Mouse (Mus musculus) liver, embryonic 16.5 days (tissue): Measurements from ENCODE around the gene Ntng2. TPM values are rescaled to one million over a fixed set of nuclear protein-coding genes. Genes with fewer than 3 reads are reported as not detected.

Source experiments
- ATAC-seq: fragments of 200-750 bp; cut with Nextera tagmentation; 2 replicates; pipeline ENCODE4 v1.8.0; 2017; ENCODE audit warnings: low read depth, mild to moderate bottlenecking, moderate number of reproducible peaks, moderate library complexity
- H3K27ac ChIP-seq: fragments of 300-500 bp; sonication (generic); 2 replicates; pipeline ENCODE4 v1.5.1; 2014; ENCODE audit warnings: mild to moderate bottlenecking, low read length
- H3K27me3 ChIP-seq: fragments of 300-500 bp; sonication (generic); 2 replicates; pipeline ENCODE4 v1.6.1; 2014; ENCODE audit warnings: low read depth, low read length, mixed read lengths; ENCODE audit not compliant: control insufficient read depth, insufficient read depth
- H3K36me3 ChIP-seq: fragments of 300-500 bp; sonication (generic); 2 replicates; pipeline ENCODE4 v1.6.1; 2014; ENCODE audit warnings: mild to moderate bottlenecking; ENCODE audit not compliant: control insufficient read depth, insufficient read depth
- H3K4me1 ChIP-seq: fragments of 300-500 bp; sonication (generic); 2 replicates; pipeline ENCODE4 v1.6.1; 2014; ENCODE audit warnings: low read depth, low read length, mixed read lengths; ENCODE audit not compliant: control insufficient read depth
- H3K4me2 ChIP-seq: fragments of 300-500 bp; sonication (generic); 2 replicates; pipeline ENCODE4 v1.6.1; 2014; ENCODE audit warnings: low read depth, low read length, mixed read lengths
- H3K4me3 ChIP-seq: fragments of 300-500 bp; sonication (generic); 2 replicates; pipeline ENCODE4 v1.5.1; 2014; ENCODE audit warnings: low read depth, mild to moderate bottlenecking, low read length
- H3K9ac ChIP-seq: fragments of 300-500 bp; sonication (generic); 2 replicates; pipeline ENCODE4 v1.6.1; 2014; ENCODE audit warnings: low read depth, low read length
- H3K9me3 ChIP-seq: fragments of 300-500 bp; sonication (generic); replicated peaks from 2 replicates; pipeline ENCODE4 v1.6.1; 2016; ENCODE audit warnings: low read length; ENCODE audit not compliant: control insufficient read depth
- WGBS: fragments of 180-500 bp; shearing (Covaris S2); extraction: QIAGEN DNeasy Blood & Tissue Kit; methylation state at CpG from one replicate; pipeline ENCODE4 v1.1.7; 2014; ENCODE audit not compliant: insufficient replicate concordance; 5-methylcytosine and 5-hydroxymethylcytosine counted together
- polyA plus RNA-seq: library from polyadenylated mRNA; unstranded; fragments of >200 nt; fragmentation: Nextera tagmentation; extraction: Ambion mirVana; gene quantifications from 2 replicates; pipeline ENCODE4 v1.2.1, GENCODE M21; 2015

The Ntng2 gene
- polyA plus RNA-seq, 1 experiment from 2014 or later = 0.39 TPM

DNA sequence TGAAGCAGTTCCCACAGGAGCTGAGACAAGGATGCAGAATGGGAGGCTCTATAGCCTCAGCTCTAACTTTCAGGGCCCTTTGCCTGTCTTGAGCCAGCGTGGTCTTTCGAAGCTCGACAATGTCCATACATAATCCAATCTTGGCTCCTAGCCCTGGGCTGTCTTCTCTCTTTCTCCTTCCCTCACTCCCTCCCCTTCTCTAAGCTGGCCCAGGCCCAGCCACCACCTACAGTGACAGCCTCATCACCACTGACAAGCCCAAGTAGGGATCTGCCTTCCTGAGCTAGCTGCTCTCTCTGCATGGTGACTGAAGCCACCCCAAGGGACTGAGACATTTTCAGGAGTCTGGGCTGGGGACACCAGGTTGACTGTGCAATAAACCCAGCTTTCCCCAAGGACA is 6.5 kb downstream of the Ntng2 start:
- no peak for ATAC-seq

GRCm38 (mm10) chr2:29245341-29245779 is 7.4 kb downstream of the Ntng2 start:
- H3K9me3 ChIP-seq = no peaks in the 10 kb centered on the region
- no peak overlapping the region for H3K4me2 ChIP-seq
- H3K27ac ChIP-seq = no peak overlapping the region
- ATAC-seq = no peak
- 18% methylated on average over 10 of the region's 10 CpGs for WGBS
- H3K36me3 ChIP-seq = no peaks in the 10 kb centered on the region
- H3K27me3 ChIP-seq = peaks cover 29% of the 10 kb centered on the region
- H3K4me3 ChIP-seq = no peak overlapping the region
- H3K9ac ChIP-seq = no peak overlapping the region
- no peaks in the 10 kb centered on the region for H3K4me1 ChIP-seq

More for the DNA sequence above, 6.5 kb downstream of the Ntng2 start:
- Histone ChIP-seq H3K36me3 (no peaks in the 10 kb centered on the region), H3K4me2 (no peak overlapping the region), H3K4me1 (peaks cover 2% of the 10 kb centered on the region), H3K4me3 (no peak overlapping the region), H3K27ac (no peak overlapping the region), H3K9ac (no peak overlapping the region), H3K27me3 (peaks cover 38% of the 10 kb centered on the region), H3K9me3 (no peaks in the 10 kb centered on the region)
- 68% methylated on average over 3 of the region's 3 CpGs for WGBS

DNA sequence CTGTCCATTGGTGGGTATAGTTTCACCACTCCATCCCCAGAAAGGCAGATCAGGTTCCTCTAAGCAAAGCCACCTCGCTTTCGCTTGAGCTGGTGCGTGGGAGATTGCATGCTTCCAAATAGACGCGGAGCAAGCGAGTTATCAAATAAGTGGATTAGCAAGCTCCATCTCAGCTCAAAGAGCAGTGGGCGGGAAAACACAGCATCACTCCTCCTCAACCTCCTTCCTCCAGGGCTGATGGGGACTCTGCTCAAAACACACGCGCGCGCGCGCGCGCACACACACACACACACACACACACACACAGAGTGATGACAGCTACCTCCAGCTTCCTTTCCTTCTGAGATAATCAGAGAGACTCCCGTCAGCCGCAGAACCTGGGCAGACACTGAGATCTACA is 13.5 kb downstream of the Ntng2 start:
- Histone ChIP-seq H3K4me2 (no peak overlapping the region), H3K27me3 (peaks cover 6% of the 10 kb centered on the region), H3K27ac (no peak overlapping the region), H3K4me3 (no peak overlapping the region), H3K4me1 (no peaks in the 10 kb centered on the region), H3K9me3 (no peaks in the 10 kb centered on the region), H3K36me3 (no peaks in the 10 kb centered on the region), H3K9ac (no peak overlapping the region)
- ATAC-seq = no peak
- 63% methylated on average over 17 of the region's 17 CpGs for WGBS

GRCm38 (mm10) chr2:29237623-29238022 is 15.2 kb downstream of the Ntng2 start:
- 14% methylated on average over 4 of the region's 4 CpGs for WGBS
- Histone ChIP-seq H3K36me3 (no peaks in the 10 kb centered on the region), H3K4me3 (no peak overlapping the region), H3K4me2 (no peak overlapping the region), H3K9ac (no peak overlapping the region), H3K27ac (no peak overlapping the region), H3K27me3 (peaks cover 6% of the 10 kb centered on the region), H3K4me1 (no peaks in the 10 kb centered on the region), H3K9me3 (no peaks in the 10 kb centered on the region)
- ATAC-seq = no peak

DNA sequence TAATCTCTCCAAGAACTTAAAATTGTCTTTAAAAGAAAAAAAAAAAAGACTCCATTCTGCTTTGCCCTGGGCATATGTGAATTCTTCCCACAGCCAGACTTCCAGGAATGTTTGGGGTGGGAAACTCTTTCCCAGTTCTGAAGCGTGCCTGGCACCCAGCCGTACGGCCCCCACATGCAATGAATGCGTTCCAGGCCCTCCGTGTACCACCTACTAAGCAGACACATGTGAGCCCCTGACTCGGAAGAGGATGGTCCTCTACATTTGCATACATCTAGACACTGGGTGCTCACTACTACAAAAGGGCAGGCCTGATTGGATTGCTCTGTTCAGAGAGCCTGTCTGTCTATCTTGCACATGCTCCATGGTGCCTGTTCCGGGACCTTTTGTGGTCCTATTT is 17.0 kb downstream of the Ntng2 start:
- peaks cover 6% of the 10 kb centered on the region for H3K27me3 ChIP-seq
- H3K27ac ChIP-seq = no peak overlapping the region
- 70% methylated on average over 7 of the region's 7 CpGs for WGBS
- ATAC-seq = no peak
- H3K36me3 ChIP-seq = no peaks in the 10 kb centered on the region
- H3K4me3 ChIP-seq = no peak overlapping the region
- H3K4me1 ChIP-seq = no peaks in the 10 kb centered on the region
- no peak overlapping the region for H3K9ac ChIP-seq
- no peaks in the 10 kb centered on the region for H3K9me3 ChIP-seq
- no peak overlapping the region for H3K4me2 ChIP-seq

DNA sequence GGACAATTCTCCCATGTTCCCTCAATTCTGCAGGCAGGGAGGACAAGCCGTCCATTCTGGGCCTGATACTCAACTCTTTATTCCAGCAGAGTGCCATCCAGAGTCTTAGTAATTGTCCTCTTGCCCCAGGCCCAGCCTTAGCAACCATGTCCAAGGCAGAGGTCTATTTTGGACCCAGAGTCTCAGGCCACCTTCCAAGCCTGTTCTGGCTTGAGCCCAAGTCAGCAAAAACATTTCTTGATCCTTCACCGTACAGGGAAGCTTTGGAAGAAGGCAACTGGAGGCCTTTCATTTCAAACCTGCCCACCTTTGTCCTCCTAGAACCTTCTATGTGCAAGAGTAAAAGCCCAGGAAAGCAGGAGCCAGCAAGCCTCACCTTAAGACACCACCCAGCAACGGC is 17.8 kb downstream of the Ntng2 start:
- no peaks in the 10 kb centered on the region for H3K36me3 ChIP-seq
- no peaks in the 10 kb centered on the region for H3K9me3 ChIP-seq
- ATAC-seq = no peak
- no peak overlapping the region for H3K4me3 ChIP-seq
- 58% methylated on average over 3 of the region's 3 CpGs for WGBS
- peaks cover 6% of the 10 kb centered on the region for H3K27me3 ChIP-seq
- no peak overlapping the region for H3K9ac ChIP-seq
- no peaks in the 10 kb centered on the region for H3K4me1 ChIP-seq
- no peak overlapping the region for H3K27ac ChIP-seq
- no peak overlapping the region for H3K4me2 ChIP-seq

DNA sequence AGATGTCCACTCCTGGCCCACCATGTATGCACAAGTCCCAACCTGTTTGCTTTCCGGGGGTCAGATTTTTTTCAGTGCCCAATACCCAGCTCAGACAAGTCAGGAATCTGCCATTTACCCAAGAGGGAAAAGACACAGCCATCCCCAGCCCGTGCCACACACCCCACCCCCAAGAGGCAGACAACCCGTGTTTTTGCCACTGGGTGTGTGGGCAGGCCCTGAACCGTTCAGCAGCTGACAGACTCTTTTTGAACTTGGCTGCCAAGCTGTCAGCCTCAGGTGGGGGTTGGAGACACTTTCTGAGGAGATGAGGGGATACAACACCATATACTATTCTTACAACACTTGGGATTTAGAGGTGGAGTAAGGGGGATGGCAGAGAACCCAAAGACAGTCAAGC is 18.8 kb downstream of the Ntng2 start:
- WGBS = 49% methylated on average over 4 of the region's 4 CpGs
- H3K4me1 ChIP-seq = no peaks in the 10 kb centered on the region
- ATAC-seq = no peak
- H3K9ac ChIP-seq = no peak overlapping the region
- no peak overlapping the region for H3K4me3 ChIP-seq
- no peak overlapping the region for H3K27ac ChIP-seq
- H3K36me3 ChIP-seq = no peaks in the 10 kb centered on the region
- H3K27me3 ChIP-seq = peaks cover 2% of the 10 kb centered on the region
- no peaks in the 10 kb centered on the region for H3K9me3 ChIP-seq
- no peak overlapping the region for H3K4me2 ChIP-seq

GRCm38 (mm10) chr2:29230191-29230835 is 22.5 kb downstream of the Ntng2 start:
- no peak overlapping the region for H3K9ac ChIP-seq
- H3K27ac ChIP-seq = no peak overlapping the region
- no peaks in the 10 kb centered on the region for H3K27me3 ChIP-seq
- H3K36me3 ChIP-seq = no peaks in the 10 kb centered on the region
- no peaks in the 10 kb centered on the region for H3K9me3 ChIP-seq
- H3K4me1 ChIP-seq = no peaks in the 10 kb centered on the region
- 47% methylated on average over 9 of the region's 9 CpGs for WGBS
- ATAC-seq = no peak
- no peak overlapping the region for H3K4me2 ChIP-seq
- H3K4me3 ChIP-seq = no peak overlapping the region

GRCm38 (mm10) chr2:29226671-29227070 is 26.1 kb downstream of the Ntng2 start:
- Histone ChIP-seq H3K4me2 (no peak overlapping the region), H3K9ac (no peak overlapping the region), H3K36me3 (no peaks in the 10 kb centered on the region), H3K27ac (no peak overlapping the region), H3K9me3 (no peaks in the 10 kb centered on the region), H3K4me1 (no peaks in the 10 kb centered on the region), H3K4me3 (no peak overlapping the region), H3K27me3 (no peaks in the 10 kb centered on the region)
- no peak for ATAC-seq
- WGBS = 55% methylated on average over 4 of the region's 4 CpGs
